Mouse (Mus musculus) heart, postnatal 0 days (tissue): ENCODE data around the gene Senp1.

Experiments
- CTCF ChIP-seq: IDR thresholded peaks from 2 replicates; pipeline ENCODE4 v1.5.1; 2016; ENCODE audit warnings: antibody characterized with exemption, control low read depth, low read depth
- EP300 ChIP-seq: IDR thresholded peaks from 2 replicates; pipeline ENCODE4 v1.6.1; 2016; ENCODE audit warnings: antibody characterized with exemption, low read depth

DNA sequence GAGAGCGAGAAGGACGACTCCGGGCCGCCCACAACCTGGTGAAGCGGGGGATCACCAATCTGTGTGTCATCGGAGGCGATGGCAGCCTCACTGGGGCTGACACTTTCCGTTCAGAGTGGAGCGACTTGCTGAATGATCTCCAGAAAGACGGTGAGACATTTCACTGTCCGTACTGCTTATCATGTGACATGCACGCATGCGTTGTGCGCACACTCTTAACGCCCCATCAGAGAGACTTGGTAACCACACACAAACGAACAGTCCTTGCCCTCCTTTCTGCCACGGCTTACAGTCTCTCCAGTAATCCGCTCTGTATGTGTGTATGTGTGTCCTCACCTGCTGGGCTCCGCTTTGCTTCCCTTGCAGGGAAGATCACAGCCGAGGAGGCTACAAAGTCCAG, 27.3 kb upstream of the Senp1 start:
- TF ChIP-seq EP300 (no peak), CTCF (no peak)
